Mouse (Mus musculus) E14TG2a.4 (cell line): ENCODE data around the gene Rassf10.

Source experiments
- CTCF ChIP-seq: conservative IDR thresholded peaks from 2 replicates; pipeline ENCODE4 v1.5.1; 2014; ENCODE audit warnings: low read length
- NANOG ChIP-seq: IDR thresholded peaks from 2 replicates; pipeline ENCODE4 v1.6.1; 2014; ENCODE audit warnings: borderline replicate concordance, low read length, mixed read lengths
- POU5F1 ChIP-seq: IDR thresholded peaks from 2 replicates; pipeline ENCODE4 v1.6.1; 2014; ENCODE audit warnings: low read length, borderline replicate concordance

DNA sequence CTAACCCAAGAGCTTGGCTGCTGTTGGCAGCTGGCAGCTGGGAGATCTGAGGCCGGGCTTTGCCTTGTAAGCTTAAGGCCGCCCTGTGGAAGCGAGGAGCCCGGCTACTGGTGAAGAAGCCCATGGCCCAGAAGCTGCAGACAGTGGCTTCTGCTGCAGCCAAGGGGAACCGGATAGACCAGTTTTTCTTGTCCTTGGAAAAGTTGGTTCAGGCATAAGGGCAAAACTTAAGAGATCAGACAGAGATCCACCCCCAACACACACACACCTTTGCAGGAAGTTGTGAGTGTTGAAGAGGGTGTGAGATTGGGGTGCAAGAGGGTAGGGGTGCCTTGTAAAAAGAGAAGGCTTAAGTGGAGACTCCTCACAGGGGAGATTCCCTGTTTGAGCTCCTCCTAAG, 39.2 kb downstream of the Rassf10 start:
- TF ChIP-seq CTCF (no peak), NANOG (no peak), POU5F1 (no peak)
